Mouse (Mus musculus): ENCODE measurements at regions not wholly inside any gene's neighbourhood (a gene's known extent, or its start where the extent isn't known, plus 50 kb on each side); places are given as distances from the start of the nearest gene placed in this dataset.

GRCm38 (mm10) chr9:61682744-61683259 lies 231.5 kb downstream of the Rplp1 start:
- H3K27me3 ChIP-seq (replicated peaks; ENCODE audit: control insufficient read depth, insufficient read depth, low read length): no peaks in the 10 kb centered on the region
- H3K36me3 ChIP-seq (ENCODE audit: control insufficient read depth, insufficient read depth, low read length): no peaks in the 10 kb centered on the region
- DNase-seq: no peak
- no peak overlapping the region for H3K4me3 ChIP-seq (ENCODE audit: insufficient read depth, low read depth, low read length)
- TF ChIP-seq POLR2A (IDR thresholded peaks at IDR 0.05; ENCODE audit: low read depth, low read length) (no peak), CTCF (conservative IDR thresholded peaks at IDR 0.05; ENCODE audit: insufficient read depth, insufficient read length, low read depth, low read length) (no peak)
- 89% methylated on average over 5 of the region's 5 CpGs for WGBS
- H3K27ac ChIP-seq (ENCODE audit: insufficient read depth, low read depth, low read length): no peak overlapping the region
- H3K4me1 ChIP-seq (ENCODE audit: control insufficient read depth, insufficient read depth, low read length): no peaks in the 10 kb centered on the region

DNA sequence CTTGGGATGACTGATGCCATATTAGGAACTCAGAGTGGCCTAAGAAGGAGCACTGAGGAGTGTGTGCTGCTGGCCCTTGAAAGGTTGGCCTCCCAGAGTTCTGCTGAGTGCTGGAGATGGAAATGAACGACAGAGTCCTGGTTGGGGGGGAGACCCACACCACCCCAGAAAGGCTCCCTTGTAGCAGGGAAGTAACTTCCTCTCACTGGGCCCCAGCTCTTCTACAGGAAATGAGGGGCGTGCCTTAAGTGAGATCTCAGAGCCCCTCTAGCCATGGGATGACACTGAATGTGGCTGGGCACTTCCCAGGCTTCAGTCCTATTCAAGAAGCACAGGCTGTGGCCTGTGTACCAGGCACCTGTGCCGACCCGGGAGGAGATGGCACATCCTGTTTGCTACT lies 232.0 kb downstream of the Rplp1 start:
- Histone ChIP-seq H3K36me3 (ENCODE audit: control insufficient read depth, insufficient read depth, low read length) (no peaks in the 10 kb centered on the region), H3K27ac (ENCODE audit: insufficient read depth, low read depth, low read length) (no peak overlapping the region), H3K27me3 (replicated peaks; ENCODE audit: control insufficient read depth, insufficient read depth, low read length) (no peaks in the 10 kb centered on the region), H3K4me1 (ENCODE audit: control insufficient read depth, insufficient read depth, low read length) (no peaks in the 10 kb centered on the region), H3K4me3 (ENCODE audit: insufficient read depth, low read depth, low read length) (no peak overlapping the region)
- 63% methylated on average over 4 of the region's 4 CpGs for WGBS
- no peak for TF ChIP-seq CTCF (conservative IDR thresholded peaks at IDR 0.05; ENCODE audit: insufficient read depth, insufficient read length, low read depth, low read length)
- TF ChIP-seq POLR2A (IDR thresholded peaks at IDR 0.05; ENCODE audit: low read depth, low read length): no peak
- DNase-seq: no peak

- no peaks in the 10 kb centered on the region for H3K36me3 ChIP-seq (ENCODE audit: control insufficient read depth, insufficient read depth, low read length)
- no peaks in the 10 kb centered on the region for H3K27me3 ChIP-seq (replicated peaks; ENCODE audit: control insufficient read depth, insufficient read depth, low read length)
- H3K4me1 ChIP-seq (ENCODE audit: control insufficient read depth, insufficient read depth, low read length): no peaks in the 10 kb centered on the region
- no peak overlapping the region for H3K4me3 ChIP-seq (ENCODE audit: insufficient read depth, low read depth, low read length)
- H3K27ac ChIP-seq (ENCODE audit: insufficient read depth, low read depth, low read length): no peak overlapping the region
- WGBS: 73% methylated on average over 5 of the region's 5 CpGs
- no peak for DNase-seq
- no peak for TF ChIP-seq POLR2A (IDR thresholded peaks at IDR 0.05; ENCODE audit: low read depth, low read length)
- TF ChIP-seq CTCF (conservative IDR thresholded peaks at IDR 0.05; ENCODE audit: insufficient read depth, insufficient read length, low read depth, low read length): no peak
These were observed 232.9 kb downstream of the Rplp1 start for GRCm38 (mm10) chr9:61681406-61681805.

DNA sequence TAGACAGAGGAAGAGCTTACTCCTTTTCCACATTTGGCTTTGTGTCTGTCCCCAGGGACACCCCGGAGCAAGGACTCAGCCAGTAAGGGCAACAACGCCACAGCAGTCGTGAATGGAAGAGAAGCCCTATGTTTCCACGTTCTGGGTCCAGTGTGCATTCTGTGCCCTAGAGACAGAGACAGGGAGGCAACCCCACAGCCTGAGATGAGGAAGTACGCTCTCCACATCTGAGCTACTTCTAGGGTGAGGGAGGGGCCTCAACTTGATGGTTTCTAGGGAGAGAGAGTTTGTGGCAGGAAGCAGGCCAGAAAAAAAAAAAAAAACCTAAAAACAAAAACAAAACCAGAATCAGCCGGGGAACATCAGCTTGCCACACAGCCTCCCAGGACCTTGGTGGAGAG lies 233.4 kb downstream of the Rplp1 start:
- Histone ChIP-seq H3K27me3 (replicated peaks; ENCODE audit: control insufficient read depth, insufficient read depth, low read length) (no peaks in the 10 kb centered on the region), H3K36me3 (ENCODE audit: control insufficient read depth, insufficient read depth, low read length) (no peaks in the 10 kb centered on the region), H3K4me3 (ENCODE audit: insufficient read depth, low read depth, low read length) (no peak overlapping the region), H3K27ac (ENCODE audit: insufficient read depth, low read depth, low read length) (no peak overlapping the region), H3K4me1 (ENCODE audit: control insufficient read depth, insufficient read depth, low read length) (no peaks in the 10 kb centered on the region)
- 57% methylated on average over 6 of the region's 6 CpGs for WGBS
- DNase-seq: no peak
- no peak for TF ChIP-seq CTCF (conservative IDR thresholded peaks at IDR 0.05; ENCODE audit: insufficient read depth, insufficient read length, low read depth, low read length)
- TF ChIP-seq POLR2A (IDR thresholded peaks at IDR 0.05; ENCODE audit: low read depth, low read length): no peak

DNA sequence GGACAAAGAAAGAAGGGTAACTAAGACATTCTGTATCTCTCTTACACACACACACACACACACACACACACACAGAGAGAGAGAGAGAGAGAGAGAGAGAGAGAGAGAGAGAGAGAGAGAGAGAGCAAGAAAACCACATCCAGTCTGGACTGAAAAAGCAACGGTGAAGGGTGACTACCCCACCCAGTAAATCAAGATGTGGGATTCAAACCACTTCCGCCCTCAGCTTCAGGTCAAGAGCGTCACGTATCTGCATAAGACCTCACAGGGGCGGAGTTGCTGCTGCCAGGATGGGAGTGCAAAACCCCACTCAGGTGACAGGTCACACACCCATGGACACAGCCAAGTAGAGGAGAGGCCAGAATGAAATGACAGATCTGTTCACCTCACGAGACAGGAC lies 234.7 kb downstream of the Rplp1 start:
- Histone ChIP-seq H3K4me3 (ENCODE audit: insufficient read depth, low read depth, low read length) (no peak overlapping the region), H3K36me3 (ENCODE audit: control insufficient read depth, insufficient read depth, low read length) (no peaks in the 10 kb centered on the region), H3K27ac (ENCODE audit: insufficient read depth, low read depth, low read length) (no peak overlapping the region), H3K27me3 (replicated peaks; ENCODE audit: control insufficient read depth, insufficient read depth, low read length) (no peaks in the 10 kb centered on the region), H3K4me1 (ENCODE audit: control insufficient read depth, insufficient read depth, low read length) (no peaks in the 10 kb centered on the region)
- TF ChIP-seq POLR2A (IDR thresholded peaks at IDR 0.05; ENCODE audit: low read depth, low read length): no peak
- TF ChIP-seq CTCF (conservative IDR thresholded peaks at IDR 0.05; ENCODE audit: insufficient read depth, insufficient read length, low read depth, low read length): no peak
- WGBS: 83% methylated on average over 6 of the region's 6 CpGs
- no peak for DNase-seq

DNA sequence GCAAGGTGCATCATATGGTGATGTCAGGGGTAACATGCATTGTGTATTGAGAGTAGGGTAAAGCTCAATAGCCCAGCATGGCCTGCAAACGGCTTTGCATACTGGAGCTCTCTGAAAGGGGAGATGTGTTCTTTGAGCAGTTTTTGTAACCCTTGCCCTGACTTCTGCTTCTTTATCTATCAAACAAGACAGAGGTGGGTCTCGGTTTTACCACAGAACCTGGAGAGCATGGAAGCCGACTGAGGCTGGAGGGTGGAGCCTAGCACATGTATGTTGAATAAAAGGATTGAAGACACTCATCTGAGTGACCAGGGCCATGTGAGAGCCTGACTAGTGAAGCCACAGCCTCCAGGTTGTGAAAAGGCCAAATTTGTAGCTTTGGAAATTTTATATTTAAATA lies 236.7 kb downstream of the Rplp1 start:
- 66% methylated on average over 3 of the region's 3 CpGs for WGBS
- Histone ChIP-seq H3K27ac (ENCODE audit: insufficient read depth, low read depth, low read length) (no peak overlapping the region), H3K27me3 (replicated peaks; ENCODE audit: control insufficient read depth, insufficient read depth, low read length) (no peaks in the 10 kb centered on the region), H3K4me3 (ENCODE audit: insufficient read depth, low read depth, low read length) (no peak overlapping the region), H3K4me1 (ENCODE audit: control insufficient read depth, insufficient read depth, low read length) (peaks cover 5% of the 10 kb centered on the region; the same call in 1 of the 2 replicates), H3K36me3 (ENCODE audit: control insufficient read depth, insufficient read depth, low read length) (no peaks in the 10 kb centered on the region)
- DNase-seq: no peak
- TF ChIP-seq CTCF (conservative IDR thresholded peaks at IDR 0.05; ENCODE audit: insufficient read depth, insufficient read length, low read depth, low read length) (no peak), POLR2A (IDR thresholded peaks at IDR 0.05; ENCODE audit: low read depth, low read length) (no peak)

- Histone ChIP-seq H3K27ac (ENCODE audit: insufficient read depth, low read depth, low read length) (no peak overlapping the region), H3K27me3 (replicated peaks; ENCODE audit: control insufficient read depth, insufficient read depth, low read length) (no peaks in the 10 kb centered on the region), H3K36me3 (ENCODE audit: control insufficient read depth, insufficient read depth, low read length) (no peaks in the 10 kb centered on the region), H3K4me1 (ENCODE audit: control insufficient read depth, insufficient read depth, low read length) (peaks cover 5% of the 10 kb centered on the region; the same call in 1 of the 2 replicates), H3K4me3 (ENCODE audit: insufficient read depth, low read depth, low read length) (no peak overlapping the region)
- no peak for TF ChIP-seq POLR2A (IDR thresholded peaks at IDR 0.05; ENCODE audit: low read depth, low read length)
- TF ChIP-seq CTCF (conservative IDR thresholded peaks at IDR 0.05; ENCODE audit: insufficient read depth, insufficient read length, low read depth, low read length): no peak
- DNase-seq: no peak
- 81% methylated on average over 11 of the region's 11 CpGs for WGBS
These were observed 237.3 kb downstream of the Rplp1 start for GRCm38 (mm10) chr9:61677037-61677436.
